Mouse (Mus musculus): ENCODE measurements around the gene Gm9758.
"Not testable (repeated sequence)": the region's sequence is repeated elsewhere in the genome, so short reads cannot be mapped to it uniquely, and the experiment has no call there.

Gene Gm9758

GRCm38 (mm10) chr5:14914799-14915198 lies at the start of gene Gm9758:
TSS of gene Gm9758 (minus strand) at chr5:14914899.
- not testable (repeated sequence) for DNase-seq (ENCODE audit: low spot score in 2 of 2)

DNA sequence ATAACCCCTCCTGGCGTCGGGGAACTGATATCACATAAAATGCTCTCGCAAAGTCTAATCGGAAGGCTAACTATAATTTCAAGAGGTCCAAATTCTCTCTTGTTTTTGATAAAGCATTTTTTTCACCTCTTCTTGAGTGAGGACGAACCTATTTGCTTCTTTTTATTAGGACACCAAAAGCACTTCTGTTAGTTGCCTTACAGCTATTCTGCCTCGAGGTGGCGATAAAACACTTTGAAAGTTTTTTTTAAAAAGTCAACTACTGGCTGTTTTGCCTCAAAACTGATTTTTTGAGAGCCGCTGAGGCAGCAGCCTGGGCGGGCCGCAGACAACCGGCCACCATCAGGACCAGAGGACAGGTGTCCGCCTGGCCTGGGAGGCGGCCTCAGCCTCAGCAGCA lies 49.1 kb upstream of the Gm9758 start:
- DNase-seq (ENCODE audit: low spot score in 2 of 2), result not testable (repeated sequence)

GRCm38 (mm10) chr5:14961502-14961901 lies 46.8 kb upstream of the Gm9758 start:
- DNase-seq (ENCODE audit: low spot score in 2 of 2), result not testable (repeated sequence)

DNA sequence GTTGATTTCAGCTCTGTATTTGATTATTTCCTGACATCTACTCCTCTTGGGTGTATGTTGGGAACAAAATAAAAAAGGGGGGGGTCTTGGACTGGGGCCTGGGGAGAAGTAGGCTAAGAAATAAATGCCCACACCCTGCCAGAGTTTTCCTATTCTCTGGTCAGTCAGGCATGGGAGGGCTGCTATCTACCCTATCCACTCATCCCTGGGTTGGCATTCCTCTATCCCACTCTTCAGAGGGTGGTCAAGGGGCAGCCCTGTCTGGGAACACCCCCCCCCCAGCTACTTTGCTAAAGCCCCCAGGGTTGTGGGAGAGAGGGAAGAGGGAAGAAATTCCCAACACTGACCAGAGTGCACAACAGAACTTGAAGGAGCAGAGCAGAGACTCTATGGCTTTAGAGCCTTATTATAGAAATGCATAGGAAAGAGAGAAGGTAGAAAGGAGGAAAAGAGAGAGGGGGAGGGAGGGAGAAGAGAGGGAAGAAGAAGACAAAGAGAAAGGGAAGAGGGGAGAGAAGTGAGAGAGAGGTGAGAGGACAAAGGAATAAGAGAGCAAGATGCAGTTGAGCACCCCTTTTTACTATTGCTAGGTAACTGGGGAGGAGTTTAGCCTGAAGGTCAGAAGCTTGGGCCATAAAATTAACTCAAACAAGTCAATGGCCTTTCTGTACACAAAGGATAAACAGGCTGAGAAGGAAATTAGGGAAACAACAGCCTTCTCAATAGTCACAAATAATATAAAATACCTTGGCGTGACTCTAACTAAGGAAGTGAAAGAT lies 41.4 kb upstream of the Gm9758 start:
- DNase-seq (ENCODE audit: low spot score in 2 of 2), result not testable (repeated sequence)

DNA sequence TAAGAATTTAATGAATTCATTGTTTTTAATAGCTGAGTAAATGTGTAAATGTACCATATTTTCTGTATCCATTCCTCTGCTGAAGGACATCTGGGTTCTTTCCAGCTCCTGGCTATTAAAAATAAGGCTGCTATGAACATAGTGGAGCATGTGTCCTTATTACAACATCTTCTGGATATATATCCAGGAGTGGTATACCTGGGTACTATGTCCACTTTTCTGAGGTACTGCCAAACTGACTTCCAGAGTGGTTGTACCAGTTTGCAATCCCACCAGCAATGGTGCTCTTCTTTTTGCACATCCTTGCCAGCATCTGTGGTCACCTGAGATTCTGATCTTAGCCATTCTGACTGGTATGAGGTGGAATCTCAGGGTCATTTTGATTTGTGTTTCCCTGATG lies 38.9 kb upstream of the Gm9758 start:
- DNase-seq (ENCODE audit: low spot score in 2 of 2), result not testable (repeated sequence)

- DNase-seq (ENCODE audit: low spot score in 2 of 2), result not testable (repeated sequence)
Observed at GRCm38 (mm10) chr5:14952749-14953148, 38.0 kb upstream of the Gm9758 start.

- not testable (repeated sequence) for DNase-seq (ENCODE audit: low spot score in 2 of 2)
Observed at GRCm38 (mm10) chr5:14951822-14952221, 37.1 kb upstream of the Gm9758 start.

GRCm38 (mm10) chr5:14947482-14948198 lies 32.9 kb upstream of the Gm9758 start:
- DNase-seq (ENCODE audit: low spot score in 2 of 2), result not testable (repeated sequence)

GRCm38 (mm10) chr5:14945524-14945923 lies 30.8 kb upstream of the Gm9758 start:
- not testable (repeated sequence) for DNase-seq (ENCODE audit: low spot score in 2 of 2)

DNA sequence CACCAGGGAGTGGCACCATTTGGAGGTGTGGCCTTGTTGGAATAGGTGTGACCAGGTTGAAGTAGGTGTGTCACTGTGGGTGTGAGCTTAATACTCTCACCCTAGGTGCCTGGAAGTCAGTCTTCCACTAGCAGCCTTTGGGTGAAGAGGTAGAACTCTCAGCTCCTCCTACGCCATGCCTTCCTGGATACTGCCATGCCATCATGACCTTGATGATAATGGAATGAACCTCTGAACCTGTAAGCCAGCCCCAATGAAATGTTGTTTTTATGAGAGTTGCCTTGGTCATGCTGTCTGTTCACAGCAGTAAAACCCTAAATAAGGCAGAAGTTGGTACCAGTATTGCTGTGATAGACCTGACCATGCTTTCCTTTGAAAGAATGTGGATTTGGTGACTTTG lies 26.3 kb upstream of the Gm9758 start:
- not testable (repeated sequence) for DNase-seq (ENCODE audit: low spot score in 2 of 2)

DNA sequence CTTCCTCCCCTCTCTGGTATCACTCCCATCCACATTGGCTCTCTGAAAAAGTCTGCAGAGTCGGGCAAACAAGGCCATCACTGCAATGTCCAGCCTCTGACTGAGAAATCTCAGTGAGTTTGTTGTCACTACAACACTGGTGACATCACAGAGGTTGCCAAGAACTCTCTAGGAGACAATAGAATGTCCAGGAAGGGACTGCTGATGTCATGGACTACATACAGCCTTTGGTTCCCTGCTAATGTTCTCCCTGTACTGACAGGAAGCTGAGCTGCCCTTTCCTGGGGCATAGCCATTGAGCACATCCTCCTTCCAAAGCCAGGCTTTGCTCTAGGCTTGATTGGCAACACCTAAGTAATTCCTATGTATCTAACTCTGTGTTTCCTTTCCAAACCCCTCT lies 23.6 kb upstream of the Gm9758 start, which contains the start of gene Speer4e:
Gene Speer4e (minus strand): TSS at position 101 of the 400 bp plus-strand sequence.
- DNase-seq (ENCODE audit: low spot score in 2 of 2), result not testable (repeated sequence)

GRCm38 (mm10) chr5:14933721-14934120 lies 19.0 kb upstream of the Gm9758 start:
- DNase-seq (ENCODE audit: low spot score in 2 of 2), result not testable (repeated sequence)

GRCm38 (mm10) chr5:14927047-14927446 lies 12.3 kb upstream of the Gm9758 start:
- DNase-seq (ENCODE audit: low spot score in 2 of 2), result not testable (repeated sequence)

- DNase-seq (ENCODE audit: low spot score in 2 of 2), result not testable (repeated sequence)
Observed at GRCm38 (mm10) chr5:14914361-14914760, 338 bp downstream of the Gm9758 start.

DNA sequence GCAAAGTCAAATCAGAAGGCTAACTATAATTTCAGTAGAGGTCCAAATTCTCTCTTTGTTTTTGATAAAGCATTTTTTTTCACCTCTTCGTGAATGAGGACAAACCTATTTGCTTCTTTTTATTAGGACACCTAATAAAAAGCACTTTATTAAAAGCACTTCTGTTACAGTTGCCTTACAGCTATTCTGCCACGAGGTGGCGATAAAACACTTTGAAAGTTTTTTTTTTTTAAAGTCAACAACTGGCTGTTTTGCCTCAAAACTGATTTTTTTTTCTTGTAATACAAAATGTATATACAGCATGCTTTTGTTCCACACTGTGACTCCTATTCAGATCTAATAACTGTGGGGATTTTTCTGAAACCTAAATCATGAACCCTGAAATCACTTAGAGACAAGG lies 11.2 kb downstream of the Gm9758 start:
- DNase-seq (ENCODE audit: low spot score in 2 of 2), result not testable (repeated sequence)

DNA sequence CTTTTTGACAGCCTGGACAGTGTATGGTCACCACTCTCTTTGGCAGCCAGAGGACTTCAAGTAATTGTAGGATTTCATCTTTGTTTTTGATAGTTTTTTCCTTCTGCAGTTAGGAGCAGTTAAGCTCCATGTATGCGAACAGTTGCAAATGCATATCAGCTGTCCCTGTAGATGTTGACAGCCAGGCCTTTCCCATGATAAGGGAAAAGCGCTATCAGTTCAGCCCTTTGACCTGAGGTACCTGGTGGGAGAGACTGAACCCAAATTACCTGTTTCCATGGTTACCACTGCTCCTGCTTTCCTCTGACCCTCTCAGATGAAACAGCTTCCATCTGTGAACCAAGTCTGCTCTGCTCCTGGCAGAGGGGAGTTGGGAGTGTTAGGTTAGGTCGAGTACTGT lies 22.5 kb downstream of the Gm9758 start:
- no peak for DNase-seq (ENCODE audit: low spot score in 2 of 2)

DNA sequence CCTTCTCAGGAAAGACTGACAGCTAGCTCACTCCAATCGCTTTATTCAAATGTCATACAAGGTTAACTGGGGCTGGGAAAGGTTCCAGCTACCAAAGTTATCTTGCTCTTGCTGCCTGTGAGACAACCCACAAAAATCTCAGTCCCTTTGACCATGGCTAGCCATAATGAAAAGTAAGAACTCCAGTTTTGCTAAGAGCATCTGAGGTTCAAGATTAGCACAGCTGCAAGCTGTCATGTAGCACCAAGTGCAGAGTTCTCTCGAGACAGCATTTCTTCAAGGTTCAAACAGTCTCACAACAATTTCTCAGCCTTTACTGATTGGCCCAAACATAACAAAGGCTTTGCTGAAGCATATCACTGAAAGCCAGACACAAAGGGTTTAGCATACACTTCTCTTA lies 29.4 kb downstream of the Gm9758 start:
- not testable (repeated sequence) for DNase-seq (ENCODE audit: low spot score in 2 of 2)
